Mouse (Mus musculus): Measurements from ENCODE around the gene Cryzl1. TPM values are rescaled to one million over a fixed set of nuclear protein-coding genes. Genes with fewer than 3 reads are reported as not detected.
A peak's percentile ranks its signal among the peaks of the same experiment; 100 is the strongest.
"Not testable (repeated sequence)": the region's sequence is repeated elsewhere in the genome, so short reads cannot be mapped to it uniquely, and the experiment has no call there.

Cryzl1 gene
- total RNA-seq, 2 experiments from 2014 or later, result 107 to 108 TPM

DNA sequence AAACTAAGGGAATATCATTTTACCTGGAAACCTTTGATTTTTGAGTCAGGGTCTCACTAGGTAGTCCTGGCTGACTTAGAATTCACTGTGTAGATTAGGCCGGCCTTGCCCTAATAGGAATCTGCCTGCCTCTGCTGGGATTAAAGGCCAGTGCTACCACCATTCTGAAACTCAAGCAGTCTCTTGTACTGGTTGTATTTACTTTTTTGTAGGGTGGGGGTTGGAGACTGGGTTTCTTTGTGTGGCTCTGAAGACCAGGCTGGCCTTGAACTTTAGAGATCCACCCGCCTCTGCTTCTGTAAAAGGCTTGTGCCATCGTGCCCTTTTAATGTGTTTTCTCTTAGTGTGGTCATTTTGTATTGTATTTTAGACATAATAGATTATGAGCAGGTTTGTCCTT is 79.5 kb downstream of the Cryzl1 start:
- no peak for TF ChIP-seq CTCF (IDR thresholded peaks at IDR 0.05)
- intact Hi-C loops (cut with DNase I), result loop anchor here (10.0 kb wide), 1 partner anchor 604 kb away; the partner anchor contains the start of gene Paxbp1
- no peak for DNase-seq (ENCODE audit: extremely low spot score in 1 of 2, low spot score in 2 of 2)
- peak overlapping the region; percentile 63 for H3K4me3 ChIP-seq
- no peak overlapping the region for H3K27ac ChIP-seq

DNA sequence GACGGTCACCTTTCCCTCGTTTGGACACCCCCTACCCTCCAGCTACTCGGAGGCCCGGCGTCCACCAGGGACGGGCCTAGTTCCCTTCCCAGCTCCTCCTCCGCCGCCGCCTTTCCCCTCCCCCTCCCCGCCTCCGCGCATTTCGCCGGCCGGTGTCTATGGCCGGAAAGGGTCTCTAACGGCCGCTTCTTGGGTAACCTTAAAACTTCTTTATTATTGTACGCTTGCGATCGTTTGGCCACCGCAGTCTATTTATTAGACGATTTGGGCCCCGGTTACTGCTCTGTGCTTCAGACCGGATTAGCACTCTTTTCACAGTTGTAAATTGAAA is 80.6 kb downstream of the Cryzl1 start:
- Histone ChIP-seq H3K4me3 (peak overlapping the region; percentile 63), H3K27ac (peak overlapping the region; percentile 98)
- TF ChIP-seq CTCF (IDR thresholded peaks at IDR 0.05), result no peak
- peak; percentile 73 to 75 for DNase-seq (ENCODE audit: extremely low spot score in 1 of 2, low spot score in 2 of 2)
- intact Hi-C loops (cut with DNase I), result loop anchor here (10.0 kb wide), 1 partner anchor 603 kb away; the partner anchor contains the start of gene Paxbp1

DNA sequence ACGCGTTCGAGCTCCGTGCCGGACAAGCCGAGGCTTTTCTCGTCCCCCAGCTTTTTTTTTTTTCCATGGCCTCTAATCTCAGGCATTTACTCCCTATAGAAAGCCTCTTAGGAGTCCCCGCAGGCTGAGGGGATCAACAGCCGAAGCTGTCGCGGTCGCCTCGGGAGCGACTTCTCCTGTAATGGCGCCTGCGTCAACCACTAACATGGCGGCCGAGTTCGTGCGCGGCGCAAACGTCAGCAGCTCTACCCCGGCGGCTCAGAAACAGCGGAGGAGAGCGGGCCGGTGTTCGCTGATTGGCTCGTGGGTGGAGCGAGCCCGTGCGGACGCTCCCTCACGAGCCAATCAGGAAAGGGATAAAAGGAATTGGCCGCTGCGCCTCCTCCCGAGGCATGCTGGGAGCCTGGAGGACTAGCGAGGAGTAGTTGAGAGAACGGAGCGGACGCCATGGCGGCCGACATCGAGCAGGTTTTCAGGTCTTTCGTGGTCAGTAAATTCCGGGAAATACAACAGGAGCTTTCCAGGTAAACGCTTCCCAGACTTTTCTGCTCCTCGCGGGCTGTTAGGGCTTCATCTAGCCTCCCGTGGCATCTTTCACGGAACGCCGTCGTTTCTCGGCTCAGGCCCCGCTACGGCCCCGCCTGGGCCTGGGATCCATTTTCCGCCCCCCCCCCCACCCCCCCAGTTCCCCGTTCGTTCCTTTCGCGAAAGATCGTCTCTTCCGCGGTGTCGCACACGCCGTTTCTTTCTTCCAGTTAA is 81.1 kb downstream of the Cryzl1 start, which contains the start of gene Son:
TSS of gene Son (plus strand) at position 46 of the 759 bp plus-strand sequence.
- DNase-seq (ENCODE audit: extremely low spot score in 1 of 2, low spot score in 2 of 2), result peak; percentile 95 to 97
- H3K4me3 ChIP-seq, result peak within 1 kb of the TSS; percentile 63
- peak within 1 kb of the TSS; percentile 98 for H3K27ac ChIP-seq
- intact Hi-C loops (cut with DNase I), result loop anchor here (2.0 to 10.0 kb wide), 2 partner anchors 51 to 603 kb away; partner anchors contain the start of genes Paxbp1 and Tmem50b
- no peak for TF ChIP-seq CTCF (IDR thresholded peaks at IDR 0.05)

DNA sequence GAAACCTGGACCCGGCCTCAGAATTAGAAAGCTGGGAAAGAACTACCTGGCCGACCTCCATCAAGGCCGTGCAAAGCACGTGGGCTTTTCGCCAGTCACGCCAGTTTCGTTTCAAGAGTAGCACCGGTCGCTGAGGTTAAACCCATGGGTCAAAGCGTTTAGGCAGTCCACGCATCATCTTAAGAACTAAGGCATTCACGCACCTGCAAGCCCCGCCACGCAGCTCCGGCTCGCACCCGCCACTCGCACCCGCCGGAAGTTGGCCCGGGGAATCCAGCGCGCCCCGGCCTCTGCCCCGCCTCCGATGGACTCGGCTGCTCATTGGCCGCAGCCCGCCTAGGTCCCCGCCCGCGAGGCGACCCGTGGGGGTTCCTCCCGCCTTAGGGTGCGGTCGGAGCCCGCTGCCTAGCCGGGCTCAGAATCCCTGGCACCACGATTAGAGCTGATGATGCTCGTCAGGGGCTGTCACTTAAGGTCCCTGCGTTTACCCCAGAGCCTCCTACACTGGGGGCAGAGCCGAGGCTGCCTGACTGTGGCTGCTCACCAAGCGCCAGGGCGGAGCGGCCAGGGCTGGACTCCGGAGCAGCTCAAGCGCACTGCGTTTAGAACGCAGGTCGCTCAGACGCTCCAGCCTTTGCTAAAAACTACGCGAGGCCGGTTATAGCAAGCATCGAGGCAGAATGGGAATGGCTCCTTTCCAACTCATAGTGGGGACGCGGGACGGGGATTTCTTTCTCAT is 81.9 kb downstream of the Cryzl1 start, which contains the start of gene Gart:
TSS of gene Gart (minus strand) at position 272 of the 739 bp plus-strand sequence.
- peak; percentile 92 to 94 for DNase-seq (ENCODE audit: extremely low spot score in 1 of 2, low spot score in 2 of 2)
- no peak for TF ChIP-seq CTCF (IDR thresholded peaks at IDR 0.05)
- Histone ChIP-seq H3K4me3 (peak within 1 kb of the TSS; percentile 63), H3K27ac (peak within 1 kb of the TSS; percentile 98)
- intact Hi-C loops (cut with DNase I), result loop anchor here (2.0 to 10.0 kb wide), 2 partner anchors 50 to 602 kb away; partner anchors contain the start of genes Paxbp1 and Tmem50b

DNA sequence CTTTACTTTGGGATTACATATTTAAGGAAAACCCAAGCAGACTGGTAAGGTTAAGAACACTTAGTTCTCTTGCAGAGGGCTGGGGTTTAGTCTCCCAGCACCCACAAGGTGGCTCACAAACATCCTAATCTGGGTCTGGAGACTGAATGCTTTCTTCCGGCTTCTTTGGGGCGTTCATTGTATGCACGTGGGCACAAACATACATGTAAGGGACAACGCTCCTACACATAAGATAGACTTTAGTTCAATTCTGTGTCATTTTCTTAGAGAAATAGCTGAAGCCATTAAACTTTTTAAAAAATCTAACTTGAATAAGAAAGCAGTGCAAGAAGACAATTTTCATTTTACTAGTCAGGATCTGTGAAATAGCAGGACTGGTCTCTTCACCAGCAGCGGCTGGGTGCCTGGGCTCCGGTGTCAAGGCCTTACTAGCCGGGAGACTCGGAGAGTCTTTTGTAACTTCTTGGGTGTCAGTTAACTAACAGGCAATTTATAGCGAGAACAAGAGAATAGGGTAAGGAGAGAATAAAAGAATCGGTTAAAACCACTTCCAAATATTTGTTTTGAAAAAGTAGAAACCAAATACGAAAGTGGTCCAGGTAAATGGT is 82.7 kb downstream of the Cryzl1 start:
- no peak; the same call in 1 of the 2 replicates for TF ChIP-seq CTCF (IDR thresholded peaks at IDR 0.05)
- intact Hi-C loops (cut with DNase I), result loop anchor here (2.0 to 10.0 kb wide), 2 partner anchors 49 to 601 kb away; partner anchors contain the start of genes Paxbp1 and Tmem50b
- DNase-seq (ENCODE audit: extremely low spot score in 1 of 2, low spot score in 2 of 2), result no peak
- Histone ChIP-seq H3K4me3 (peak overlapping the region; percentile 63), H3K27ac (peak overlapping the region; percentile 98)

DNA sequence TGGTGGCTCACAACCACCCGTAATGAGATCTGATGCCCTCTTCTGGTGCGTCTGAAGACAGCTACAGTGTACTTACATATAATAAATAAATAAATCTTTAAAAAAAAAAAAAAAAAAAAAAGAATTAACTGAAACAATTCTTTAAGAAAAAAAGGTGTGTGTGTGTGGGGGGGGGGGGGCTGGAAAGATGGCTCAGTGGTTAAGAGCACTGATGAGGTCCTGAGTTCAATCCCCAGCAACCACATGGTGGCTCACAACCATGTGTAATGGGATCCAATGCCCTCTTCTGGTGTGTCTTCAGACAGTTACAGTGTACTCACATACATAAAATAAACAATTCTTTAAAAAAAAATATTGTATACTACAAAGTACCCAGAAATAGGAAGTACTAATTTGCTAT is 83.4 kb downstream of the Cryzl1 start:
- not testable (repeated sequence) for DNase-seq (ENCODE audit: extremely low spot score in 1 of 2, low spot score in 2 of 2); H3K27ac ChIP-seq; H3K4me3 ChIP-seq
- intact Hi-C loops (cut with DNase I), result loop anchor here (10.0 kb wide), 1 partner anchor 601 kb away; the partner anchor contains the start of gene Paxbp1

DNA sequence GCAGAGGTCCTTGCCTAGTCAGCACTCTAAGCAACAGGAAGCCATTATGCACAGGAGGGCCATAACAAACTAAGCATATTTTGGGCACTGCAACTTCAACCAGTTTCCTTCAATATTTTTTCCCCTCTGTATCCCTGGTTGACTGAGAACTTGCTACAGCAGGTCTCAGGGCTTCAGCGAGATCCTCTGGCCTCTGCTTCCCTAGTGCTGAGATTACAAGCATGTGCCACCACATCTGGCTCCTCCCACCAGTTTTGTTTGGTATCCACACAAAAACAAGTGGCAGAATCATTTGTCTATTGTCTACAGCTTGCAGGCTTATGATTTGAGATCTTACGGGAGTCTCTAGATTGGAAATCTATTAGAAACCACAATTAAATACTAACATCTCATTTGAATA is 83.9 kb downstream of the Cryzl1 start:
- no peak for DNase-seq (ENCODE audit: extremely low spot score in 1 of 2, low spot score in 2 of 2)
- no peak overlapping the region for H3K4me3 ChIP-seq
- no peak for TF ChIP-seq CTCF (IDR thresholded peaks at IDR 0.05)
- intact Hi-C loops (cut with DNase I), result loop anchor here (10.0 kb wide), 1 partner anchor 600 kb away; the partner anchor contains the start of gene Paxbp1
- H3K27ac ChIP-seq, result no peak overlapping the region

DNA sequence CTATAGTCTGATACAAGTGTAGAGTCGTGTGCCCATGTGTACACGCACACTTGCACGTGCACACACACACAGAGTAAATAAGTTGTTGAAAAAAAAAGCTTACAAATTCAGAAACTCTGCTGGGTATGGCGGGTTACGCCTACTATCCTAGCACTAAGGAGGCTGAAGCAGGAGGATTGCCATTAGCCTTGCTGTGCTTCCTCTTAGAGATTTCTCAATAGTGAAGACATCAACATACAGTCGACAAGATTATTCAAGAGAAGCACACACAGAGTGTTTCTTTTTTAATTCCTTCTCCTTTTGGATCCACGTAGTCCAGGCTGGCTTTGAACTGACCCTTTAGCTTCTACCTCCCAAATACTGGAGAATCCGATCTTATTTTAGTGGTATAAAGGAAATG is 88.6 kb downstream of the Cryzl1 start:
- peak overlapping the region; percentile 10; the same call in 1 of the 2 replicates for H3K27ac ChIP-seq
- no peak for DNase-seq (ENCODE audit: extremely low spot score in 1 of 2, low spot score in 2 of 2)
- intact Hi-C loops (cut with DNase I), result loop anchor here (10.0 kb wide), 1 partner anchor 595 kb away; the partner anchor contains the start of gene Paxbp1
- H3K4me3 ChIP-seq, result no peak overlapping the region
- no peak for TF ChIP-seq CTCF (IDR thresholded peaks at IDR 0.05)

DNA sequence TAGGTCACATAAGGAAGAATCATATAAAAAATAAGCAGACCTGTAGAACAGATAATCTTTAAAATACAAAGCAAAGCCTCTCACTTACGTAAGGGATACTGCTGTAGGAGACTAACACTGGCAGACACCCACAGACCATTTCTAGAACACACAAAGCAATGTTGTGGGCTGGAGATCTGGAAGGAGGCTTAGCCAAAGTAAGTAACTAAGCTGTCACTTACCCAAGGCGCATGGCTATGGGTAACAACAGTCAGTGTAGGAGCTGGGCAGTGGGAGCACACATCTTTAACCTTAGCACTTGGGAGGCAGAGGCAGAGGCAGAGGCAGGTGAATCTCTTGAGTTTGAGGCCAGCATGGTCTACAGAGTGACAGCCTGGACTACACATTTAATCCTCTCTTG is 89.1 kb downstream of the Cryzl1 start:
- intact Hi-C loops (cut with DNase I), result loop anchor here (10.0 kb wide), 1 partner anchor 595 kb away; the partner anchor contains the start of gene Paxbp1
- no peak overlapping the region for H3K4me3 ChIP-seq
- peak overlapping the region; percentile 87; the same call in 1 of the 2 replicates for H3K27ac ChIP-seq
- TF ChIP-seq CTCF (IDR thresholded peaks at IDR 0.05), result no peak
- no peak for DNase-seq (ENCODE audit: extremely low spot score in 1 of 2, low spot score in 2 of 2)

Other genes with a start within 250 kb of the Cryzl1 start
- 10 to 100 TPM; 45.2 TPM for gene Ifnar1, start 243.7 kb downstream of the Cryzl1 start, total RNA-seq (2021)
- 10 to 100 TPM; 30.0 to 32.7 TPM for gene Ifngr2, start 181.9 kb downstream of the Cryzl1 start, total RNA-seq (2021)
- gene Tmem50b, start 131.2 kb downstream of the Cryzl1 start, total RNA-seq (2021), result 10 to 100 TPM; 84.1 to 88.0 TPM
- 1 to 10 TPM; 9.0 to 9.8 TPM for gene Dnajc28, start 109.9 kb downstream of the Cryzl1 start, total RNA-seq (2021)
- 10 to 100 TPM; 48.4 to 52.8 TPM for gene Gart, start 82.0 kb downstream of the Cryzl1 start, total RNA-seq (2021)
- 100 to 1,000 TPM; 221 to 228 TPM for gene Son, start 81.5 kb downstream of the Cryzl1 start, total RNA-seq (2021)
- 10 to 100 TPM; 23.8 to 28.9 TPM for gene Donson, start 40.2 kb downstream of the Cryzl1 start, total RNA-seq (2021)
- 100 to 1,000 TPM; 133 to 156 TPM for gene Itsn1, start 306 bp upstream of the Cryzl1 start, total RNA-seq (2021)

Measured in left cerebral cortex, adult 2 months (tissue).